Mouse (Mus musculus) forebrain, embryonic 14.5 days (tissue): ENCODE measurements around the gene Stab2. TPM values are rescaled to one million over a fixed set of nuclear protein-coding genes. Genes with fewer than 3 reads are reported as not detected.
A peak's percentile ranks its signal among the peaks of the same experiment; 100 is the strongest.

Experiments used
- ATAC-seq: fragments of 200-750 bp; cut with Nextera tagmentation; 2 replicates; pipeline ENCODE4 v1.8.0; 2017; ENCODE audit warnings: mild to moderate bottlenecking, moderate library complexity
- DNase-seq: peaks from one replicate; pipeline ENCODE4 v3.0.0-alpha.2; 2015; ENCODE audit warnings: low spot score
- H3K27ac ChIP-seq: fragments of 300-500 bp; sonication (generic); 2 replicates; pipeline ENCODE4 v1.5.1; 2014; ENCODE audit warnings: low read depth, mild to moderate bottlenecking, control low read depth, low read length, moderate library complexity
- H3K27me3 ChIP-seq: fragments of 300-500 bp; sonication (generic); replicated peaks from 2 replicates; pipeline ENCODE4 v1.6.1; 2014; ENCODE audit warnings: low read length, control low read depth, mixed read lengths; ENCODE audit not compliant: control insufficient read depth, insufficient read depth
- H3K36me3 ChIP-seq: fragments of 300-500 bp; sonication (generic); 2 replicates; pipeline ENCODE4 v1.6.1; 2014; ENCODE audit warnings: low read length, control low read depth; ENCODE audit not compliant: control insufficient read depth, insufficient read depth
- H3K4me1 ChIP-seq: fragments of 300-500 bp; sonication (generic); 2 replicates; pipeline ENCODE4 v1.6.1; 2014; ENCODE audit warnings: antibody characterized with exemption, low read length, control low read depth; ENCODE audit not compliant: control insufficient read depth, insufficient read depth
- H3K4me2 ChIP-seq: fragments of 300-500 bp; sonication (generic); 2 replicates; pipeline ENCODE4 v1.6.1; 2014; ENCODE audit warnings: mild to moderate bottlenecking, control low read depth, low read length
- H3K4me3 ChIP-seq: fragments of 300-500 bp; sonication (generic); 2 replicates; pipeline ENCODE4 v1.5.1; 2014; ENCODE audit warnings: low read depth, low read length, control low read depth
- H3K9ac ChIP-seq: fragments of 300-500 bp; sonication (generic); 2 replicates; pipeline ENCODE4 v1.6.1; 2014; ENCODE audit warnings: mild to moderate bottlenecking, low read length, control low read depth, moderate library complexity
- H3K9me3 ChIP-seq: fragments of 300-500 bp; sonication (generic); replicated peaks from 2 replicates; pipeline ENCODE4 v1.6.1; 2016; ENCODE audit warnings: low read length, control low read depth, mixed read lengths; ENCODE audit not compliant: control insufficient read depth
- WGBS: fragments of 180-500 bp; shearing (Covaris S2); extraction: QIAGEN DNeasy Blood & Tissue Kit; methylation state at CpG from one replicate; pipeline ENCODE4 v1.1.7; 2014; 5-methylcytosine and 5-hydroxymethylcytosine counted together
- polyA plus RNA-seq: library from polyadenylated mRNA; unstranded; fragments of >200 nt; fragmentation: Nextera tagmentation; extraction: Ambion mirVana; gene quantifications from 2 replicates; pipeline ENCODE4 v1.2.1, GENCODE M21; 2014

Stab2 gene
- polyA plus RNA-seq, 1 experiment from 2014 or later: 0.25 TPM

DNA sequence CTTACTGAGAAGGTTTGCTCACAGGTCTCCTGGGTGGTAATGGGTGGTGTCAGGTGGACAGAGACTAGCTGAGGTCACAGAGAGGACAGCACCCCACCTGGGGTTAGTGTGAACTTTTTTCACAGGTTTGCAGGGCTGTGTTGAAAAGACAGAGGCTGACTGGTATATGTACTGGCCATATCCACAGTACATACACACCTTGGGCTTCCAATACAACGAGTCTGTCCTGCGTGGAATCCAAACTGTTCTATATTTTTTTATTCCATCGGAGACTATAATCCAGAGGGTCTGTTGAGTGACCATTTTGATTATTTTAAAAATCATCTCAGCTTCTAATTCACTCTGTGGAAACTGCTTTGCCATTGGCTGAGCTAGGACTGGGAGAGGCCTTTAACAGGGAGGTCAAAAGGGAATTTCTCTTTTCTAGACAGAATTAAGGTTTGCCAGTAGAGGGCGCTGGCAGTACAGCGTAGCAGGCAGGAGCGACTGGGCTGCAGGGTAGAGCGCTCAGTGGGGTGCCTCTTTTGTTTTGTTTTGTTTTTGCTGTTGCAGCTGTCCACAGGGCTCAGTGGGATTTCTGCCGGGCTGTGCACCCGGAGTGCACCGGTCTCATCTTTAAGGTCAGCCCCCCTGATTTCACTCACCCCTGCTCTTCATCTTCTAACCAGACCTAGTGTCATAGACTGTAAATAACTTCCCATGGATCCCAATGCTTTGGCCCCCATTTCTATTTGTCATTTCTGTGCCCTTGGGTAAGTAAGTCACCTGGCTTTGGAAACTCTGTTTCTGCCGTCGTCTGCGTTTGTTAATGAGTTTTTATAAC lies 35.9 kb downstream of the Stab2 start:
- no peak overlapping the region for H3K4me3 ChIP-seq
- peak; percentile 88 for DNase-seq
- 20% methylated on average over 13 of the region's 13 CpGs for WGBS
- H3K4me2 ChIP-seq: peak overlapping the region; percentile 43
- ATAC-seq: peak; percentile 74
- H3K27me3 ChIP-seq: no peaks in the 10 kb centered on the region
- no peaks in the 10 kb centered on the region for H3K36me3 ChIP-seq
- no peak overlapping the region for H3K27ac ChIP-seq
- peak overlapping the region; percentile 29 for H3K9ac ChIP-seq
- H3K4me1 ChIP-seq: 0 out of 2 replicates have a peak, but pooled peaks cover 4% of the 10 kb centered on the region
- no peaks in the 10 kb centered on the region for H3K9me3 ChIP-seq

GRCm38 (mm10) chr10:86969346-86969745 lies 38.5 kb downstream of the Stab2 start:
- Histone ChIP-seq H3K27me3 (no peaks in the 10 kb centered on the region), H3K9ac (no peak overlapping the region), H3K27ac (no peak overlapping the region), H3K4me3 (no peak overlapping the region), H3K4me2 (no peak overlapping the region), H3K9me3 (no peaks in the 10 kb centered on the region), H3K4me1 (0 out of 2 replicates have a peak, but pooled peaks cover 4% of the 10 kb centered on the region), H3K36me3 (no peaks in the 10 kb centered on the region)
- ATAC-seq: no peak
- no peak for DNase-seq
- WGBS: 80% methylated on average over 6 of the region's 6 CpGs

DNA sequence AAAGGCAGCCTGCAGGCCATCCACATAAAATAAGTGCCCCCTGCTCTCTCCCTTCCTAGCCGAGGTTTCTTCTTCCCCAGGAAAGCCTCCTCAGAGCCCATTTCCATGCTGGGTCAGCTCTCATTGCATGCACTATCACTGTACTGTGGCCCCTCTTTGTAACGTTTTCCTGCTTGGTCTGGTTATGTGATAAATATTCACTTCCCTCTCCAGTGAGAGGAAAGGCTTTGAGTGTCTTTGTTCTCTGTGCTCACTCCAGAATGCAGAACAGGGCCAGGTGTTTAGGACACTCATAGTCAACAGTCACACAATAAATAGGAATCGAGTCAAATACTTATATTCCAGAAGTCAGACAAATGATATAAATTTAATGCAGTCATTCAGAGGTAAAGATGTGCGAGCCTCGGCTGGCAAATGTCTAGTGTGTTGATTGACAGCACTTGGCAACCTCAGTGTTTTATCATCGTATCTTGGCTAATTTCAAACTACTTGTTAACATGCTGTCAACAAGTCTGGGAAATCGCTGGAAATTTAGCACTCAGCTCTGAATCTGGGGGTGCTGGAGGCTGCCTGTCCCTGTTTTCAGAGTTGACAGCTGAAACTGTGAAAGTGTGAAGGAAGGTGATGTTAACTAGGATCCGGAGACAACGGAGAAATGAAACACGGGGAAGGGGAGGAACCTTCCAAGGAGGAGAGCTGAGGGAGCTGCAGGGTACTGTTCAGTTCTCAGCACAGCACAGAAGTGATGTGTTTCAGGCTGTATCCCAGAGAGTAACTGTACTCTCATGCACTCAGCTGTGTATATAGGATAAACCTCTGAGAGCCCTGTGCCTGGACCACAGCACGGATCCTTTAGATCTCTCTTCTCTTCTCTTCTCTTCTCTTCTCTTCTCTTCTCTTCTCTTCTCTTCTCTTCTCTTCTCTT lies 46.0 kb downstream of the Stab2 start:
- DNase-seq (peak; percentile 87), ATAC-seq (peak; percentile 92)
- H3K36me3 ChIP-seq: no peaks in the 10 kb centered on the region
- WGBS: 46% methylated on average over 11 of the region's 11 CpGs
- no peaks in the 10 kb centered on the region for H3K27me3 ChIP-seq
- H3K9ac ChIP-seq: no peak overlapping the region
- H3K4me2 ChIP-seq: no peak overlapping the region
- no peak overlapping the region for H3K4me3 ChIP-seq
- H3K4me1 ChIP-seq: no peaks in the 10 kb centered on the region
- H3K27ac ChIP-seq: peak overlapping the region; percentile 45; the same call in 1 of the 2 replicates
- no peaks in the 10 kb centered on the region for H3K9me3 ChIP-seq

GRCm38 (mm10) chr10:86955299-86955698 lies 52.5 kb downstream of the Stab2 start:
- Histone ChIP-seq H3K4me2 (no peak overlapping the region), H3K27ac (no peak overlapping the region), H3K27me3 (no peaks in the 10 kb centered on the region), H3K9me3 (no peaks in the 10 kb centered on the region), H3K4me3 (no peak overlapping the region), H3K4me1 (no peaks in the 10 kb centered on the region), H3K36me3 (no peaks in the 10 kb centered on the region), H3K9ac (no peak overlapping the region)
- DNase-seq (no peak), ATAC-seq (no peak)
- 88% methylated on average over 3 of the region's 3 CpGs for WGBS

DNA sequence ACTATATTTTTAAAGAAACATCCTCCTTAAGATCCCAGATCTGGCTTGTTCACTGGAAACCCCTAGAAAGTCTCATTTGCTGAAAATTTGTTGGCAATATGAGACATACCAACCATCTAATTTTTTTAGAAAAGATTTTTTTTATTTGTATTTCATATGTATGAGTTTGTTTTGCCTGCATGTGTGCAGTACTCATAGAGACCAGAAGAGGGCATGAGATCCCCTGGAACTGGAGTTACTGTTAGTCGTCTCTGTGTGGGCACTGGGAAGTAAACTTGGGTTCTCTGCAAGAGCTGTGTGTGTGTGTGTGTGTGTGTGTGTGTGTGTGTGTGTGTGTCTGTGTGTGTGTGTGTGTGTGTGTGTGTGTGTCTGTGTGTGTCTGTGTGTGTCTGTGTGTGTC lies 55.1 kb downstream of the Stab2 start:
- H3K9me3 ChIP-seq: no peaks in the 10 kb centered on the region
- H3K4me1 ChIP-seq: no peaks in the 10 kb centered on the region
- ATAC-seq (no peak), DNase-seq (no peak)
- H3K27ac ChIP-seq: no peak overlapping the region
- WGBS: 54% methylated on average over 1 of the region's 1 CpGs
- H3K4me3 ChIP-seq: no peak overlapping the region
- H3K36me3 ChIP-seq: no peaks in the 10 kb centered on the region
- H3K9ac ChIP-seq: no peak overlapping the region
- no peak overlapping the region for H3K4me2 ChIP-seq
- no peaks in the 10 kb centered on the region for H3K27me3 ChIP-seq

DNA sequence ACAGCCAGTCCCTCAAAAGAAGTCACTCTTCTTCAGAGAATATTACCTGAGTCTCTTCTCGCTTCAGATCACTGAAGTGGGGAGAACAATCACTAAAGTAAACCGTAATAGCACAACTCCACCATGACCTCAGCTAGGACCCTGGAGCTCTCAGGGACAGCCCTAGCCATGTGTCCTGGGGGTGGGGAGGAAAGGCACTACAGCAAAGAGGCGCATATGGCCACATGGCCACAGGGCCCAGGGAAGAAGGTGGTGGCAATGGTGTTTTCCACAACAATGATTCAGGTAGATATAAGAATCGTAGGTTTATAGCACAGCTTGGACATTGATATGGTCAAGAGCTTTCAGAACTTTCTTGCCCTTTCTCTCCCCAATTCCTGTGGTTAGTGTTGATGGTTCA lies 57.0 kb downstream of the Stab2 start:
- no peak overlapping the region for H3K27ac ChIP-seq
- H3K4me3 ChIP-seq: no peak overlapping the region
- H3K27me3 ChIP-seq: no peaks in the 10 kb centered on the region
- no peak overlapping the region for H3K4me2 ChIP-seq
- H3K4me1 ChIP-seq: no peaks in the 10 kb centered on the region
- no peaks in the 10 kb centered on the region for H3K9me3 ChIP-seq
- DNase-seq (no peak), ATAC-seq (no peak)
- no peak overlapping the region for H3K9ac ChIP-seq
- WGBS: 93% methylated on average over 4 of the region's 4 CpGs
- H3K36me3 ChIP-seq: no peaks in the 10 kb centered on the region

GRCm38 (mm10) chr10:86949886-86950285 lies 57.9 kb downstream of the Stab2 start:
- 88% methylated on average over 4 of the region's 4 CpGs for WGBS
- ATAC-seq: no peak
- Histone ChIP-seq H3K4me3 (no peak overlapping the region), H3K36me3 (no peaks in the 10 kb centered on the region), H3K9me3 (no peaks in the 10 kb centered on the region), H3K27me3 (no peaks in the 10 kb centered on the region), H3K4me1 (no peaks in the 10 kb centered on the region), H3K4me2 (no peak overlapping the region), H3K9ac (no peak overlapping the region), H3K27ac (no peak overlapping the region)
- no peak for DNase-seq

DNA sequence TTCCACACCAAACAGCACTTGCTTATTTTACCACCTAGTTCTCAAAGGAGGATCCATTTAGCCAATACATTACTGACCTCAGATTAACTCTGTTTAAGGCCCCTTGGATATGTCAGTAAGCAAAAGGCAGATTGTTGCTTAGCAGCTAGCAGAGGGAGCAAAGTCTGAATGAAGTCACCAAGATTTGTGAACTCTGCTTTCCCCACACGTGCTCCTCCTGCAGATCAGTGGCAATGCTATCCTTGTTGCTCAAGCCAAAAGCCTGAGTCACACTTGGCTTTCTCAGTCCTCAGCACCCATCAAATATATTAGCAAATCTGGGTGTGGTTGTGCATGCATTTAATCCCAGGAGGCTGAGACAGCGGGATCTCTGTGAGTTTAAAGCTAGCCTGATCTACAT lies 60.3 kb downstream of the Stab2 start:
- Histone ChIP-seq H3K27me3 (no peaks in the 10 kb centered on the region), H3K9ac (no peak overlapping the region), H3K4me1 (no peaks in the 10 kb centered on the region), H3K4me3 (no peak overlapping the region), H3K36me3 (no peaks in the 10 kb centered on the region), H3K9me3 (no peaks in the 10 kb centered on the region), H3K27ac (no peak overlapping the region), H3K4me2 (no peak overlapping the region)
- DNase-seq (no peak), ATAC-seq (no peak)
- WGBS: 66% methylated on average over 2 of the region's 2 CpGs
